Mouse (Mus musculus): ENCODE measurements at regions not wholly inside any gene's neighbourhood (a gene's known extent, or its start where the extent isn't known, plus 50 kb on each side); places are given as distances from the start of the nearest gene placed in this dataset.
A peak's percentile ranks its signal among the peaks of the same experiment; 100 is the strongest.

GRCm38 (mm10) chr13:90370746-90371414 is 281.5 kb upstream of the Xrcc4 start:
- no peaks in the 10 kb centered on the region for H3K9me3 ChIP-seq (ENCODE audit: control insufficient read depth, low read length)
- WGBS (ENCODE audit: insufficient replicate concordance), result 53% methylated on average over 3 of the region's 3 CpGs

DNA sequence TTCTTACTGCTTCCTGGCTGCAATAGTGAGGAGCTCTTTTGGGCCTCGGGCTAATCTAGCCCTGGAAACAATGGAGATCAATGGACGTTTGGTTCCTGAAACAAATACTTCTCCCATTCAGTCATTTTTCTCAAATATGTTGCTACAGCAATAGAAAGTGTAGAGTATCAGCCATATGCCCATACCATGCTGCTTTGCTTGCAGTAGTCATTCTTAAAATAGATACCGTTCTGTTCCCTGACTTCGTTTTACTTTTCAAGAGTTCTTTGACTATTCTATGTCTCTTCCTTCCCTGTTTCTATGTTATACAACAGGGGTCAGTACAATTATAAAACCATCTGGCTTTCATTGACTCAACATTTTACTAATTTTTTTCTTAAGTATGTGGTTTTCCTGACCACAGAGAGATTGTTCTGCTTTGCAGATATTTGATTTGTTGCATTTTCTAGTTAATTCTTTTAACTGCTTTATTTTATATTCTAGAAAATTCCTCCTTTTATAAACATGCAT is 275.2 kb upstream of the Xrcc4 start:
- no peak overlapping the region for H3K9ac ChIP-seq (replicated peaks)
- H3K4me1 ChIP-seq (replicated peaks; ENCODE audit: control insufficient read depth in 2 of 2, insufficient read depth in 2 of 2, low read length in 1 of 2), result no peaks in the 10 kb centered on the region; a peak in 1 of 4 replicates
- no peak for ATAC-seq (ENCODE audit: insufficient read depth)
- H3K4me3 ChIP-seq (ENCODE audit: insufficient read depth in 1 of 2, low read depth in 2 of 2, low read length in 2 of 2), result no peak overlapping the region
- no peaks in the 10 kb centered on the region for H3K27me3 ChIP-seq (ENCODE audit: control insufficient read depth, insufficient read depth, low read length)
- H3K4me2 ChIP-seq (ENCODE audit: low read depth), result no peak overlapping the region
- H3K36me3 ChIP-seq (replicated peaks; ENCODE audit: control insufficient read depth, insufficient read depth, low read depth), result no peaks in the 10 kb centered on the region
- no peak for TF ChIP-seq EP300 (IDR thresholded peaks at IDR 0.05; ENCODE audit: low read depth)
- TF ChIP-seq CTCF (IDR thresholded peaks at IDR 0.05; ENCODE audit: low read depth), result no peak
- H3K27ac ChIP-seq, result no peak overlapping the region
- WGBS (ENCODE audit: insufficient replicate concordance), result 46% methylated on average over 4 of the region's 4 CpGs
- no peak for DNase-seq (ENCODE audit: low read depth in 3 of 3, low spot score in 3 of 3)
- no peaks in the 10 kb centered on the region for H3K9me3 ChIP-seq (ENCODE audit: control insufficient read depth, low read length)

More at GRCm38 (mm10) chr13:90370746-90371414, 281.5 kb upstream of the Xrcc4 start:
- ATAC-seq (ENCODE audit: insufficient read depth) (no peak), DNase-seq (ENCODE audit: low read depth in 3 of 3, low spot score in 3 of 3) (no peak)
- H3K27ac ChIP-seq, result no peak overlapping the region
- no peak overlapping the region for H3K4me3 ChIP-seq (ENCODE audit: insufficient read depth in 1 of 2, low read depth in 2 of 2, low read length in 2 of 2)
- H3K27me3 ChIP-seq (ENCODE audit: control insufficient read depth, insufficient read depth, low read length), result no peaks in the 10 kb centered on the region
- TF ChIP-seq CTCF (IDR thresholded peaks at IDR 0.05; ENCODE audit: low read depth) (no peak), EP300 (IDR thresholded peaks at IDR 0.05; ENCODE audit: low read depth) (no peak)
- no peaks in the 10 kb centered on the region for H3K36me3 ChIP-seq (replicated peaks; ENCODE audit: control insufficient read depth, insufficient read depth, low read depth)
- H3K4me1 ChIP-seq (replicated peaks; ENCODE audit: control insufficient read depth in 2 of 2, insufficient read depth in 2 of 2, low read length in 1 of 2), result no peaks in the 10 kb centered on the region
- no peak overlapping the region for H3K9ac ChIP-seq (replicated peaks)
- no peak overlapping the region for H3K4me2 ChIP-seq (ENCODE audit: low read depth)

DNA sequence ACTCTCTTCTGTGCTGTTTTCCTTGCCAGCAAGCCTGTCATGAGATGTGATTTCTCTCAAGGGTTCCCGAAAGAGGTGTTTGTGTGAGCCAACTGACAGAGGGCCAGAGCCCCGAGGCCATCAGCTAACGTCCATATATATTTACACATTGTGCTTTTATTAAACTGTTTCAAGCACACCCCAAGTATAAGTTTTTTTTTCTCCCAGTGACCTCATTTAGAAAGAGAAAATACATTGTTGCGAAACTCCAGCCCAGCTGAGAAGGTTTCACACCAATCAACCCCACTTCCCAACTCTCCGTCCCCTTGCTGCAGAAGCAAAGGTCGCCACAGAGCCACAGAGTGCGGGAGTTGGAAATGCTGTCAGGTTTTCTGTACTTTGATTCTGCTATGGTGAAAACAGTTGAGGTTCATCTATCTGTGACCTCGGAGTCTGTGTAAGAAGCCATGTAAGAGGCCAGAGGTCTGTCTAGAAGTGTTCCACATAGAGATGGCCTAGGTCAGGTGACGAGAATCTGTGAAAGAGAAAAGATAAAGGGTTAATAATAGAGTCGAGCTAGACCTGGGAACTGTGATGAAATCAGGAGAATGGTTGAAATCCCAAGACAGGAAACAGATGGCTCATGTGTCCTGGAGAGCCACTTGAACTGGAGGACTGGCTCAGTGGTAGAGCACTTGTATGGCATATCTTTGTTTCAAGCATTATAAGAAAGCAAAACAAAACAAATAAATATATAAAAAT is 270.6 kb upstream of the Xrcc4 start:
- Histone ChIP-seq H3K4me3 (ENCODE audit: insufficient read depth in 1 of 2, low read depth in 2 of 2, low read length in 2 of 2) (no peak overlapping the region), H3K4me1 (replicated peaks; ENCODE audit: control insufficient read depth in 2 of 2, insufficient read depth in 2 of 2, low read length in 1 of 2) (no peaks in the 10 kb centered on the region; a peak in 1 of 4 replicates), H3K27me3 (ENCODE audit: control insufficient read depth, insufficient read depth, low read length) (no peaks in the 10 kb centered on the region), H3K9me3 (ENCODE audit: control insufficient read depth, low read length) (no peaks in the 10 kb centered on the region), H3K27ac (no peak overlapping the region), H3K4me2 (ENCODE audit: low read depth) (no peak overlapping the region), H3K36me3 (replicated peaks; ENCODE audit: control insufficient read depth, insufficient read depth, low read depth) (no peaks in the 10 kb centered on the region), H3K9ac (replicated peaks) (no peak overlapping the region)
- 40% methylated on average over 10 of the region's 10 CpGs for WGBS (ENCODE audit: insufficient replicate concordance)
- TF ChIP-seq EP300 (IDR thresholded peaks at IDR 0.05; ENCODE audit: low read depth) (no peak), CTCF (IDR thresholded peaks at IDR 0.05; ENCODE audit: low read depth) (no peak)
- ATAC-seq (ENCODE audit: insufficient read depth) (peak; percentile 59), DNase-seq (ENCODE audit: low read depth in 3 of 3, low spot score in 3 of 3) (peak; percentile 2 to 10 (median 2))

GRCm38 (mm10) chr13:90358149-90358548 is 268.7 kb upstream of the Xrcc4 start:
- TF ChIP-seq CTCF (IDR thresholded peaks at IDR 0.05; ENCODE audit: low read depth) (no peak), EP300 (IDR thresholded peaks at IDR 0.05; ENCODE audit: low read depth) (no peak)
- no peak overlapping the region for H3K9ac ChIP-seq (replicated peaks)
- no peaks in the 10 kb centered on the region for H3K27me3 ChIP-seq (ENCODE audit: control insufficient read depth, insufficient read depth, low read length)
- no peak for ATAC-seq (ENCODE audit: insufficient read depth)
- no peaks in the 10 kb centered on the region; a peak in 1 of 4 replicates for H3K4me1 ChIP-seq (replicated peaks; ENCODE audit: control insufficient read depth in 2 of 2, insufficient read depth in 2 of 2, low read length in 1 of 2)
- no peaks in the 10 kb centered on the region for H3K36me3 ChIP-seq (replicated peaks; ENCODE audit: control insufficient read depth, insufficient read depth, low read depth)
- H3K9me3 ChIP-seq (ENCODE audit: control insufficient read depth, low read length), result no peaks in the 10 kb centered on the region
- no peak for DNase-seq (ENCODE audit: low read depth in 3 of 3, low spot score in 3 of 3)
- no peak overlapping the region for H3K4me3 ChIP-seq (ENCODE audit: insufficient read depth in 1 of 2, low read depth in 2 of 2, low read length in 2 of 2)
- 65% methylated on average over 1 of the region's 1 CpGs for WGBS (ENCODE audit: insufficient replicate concordance)
- no peak overlapping the region for H3K27ac ChIP-seq
- H3K4me2 ChIP-seq (ENCODE audit: low read depth), result no peak overlapping the region

DNA sequence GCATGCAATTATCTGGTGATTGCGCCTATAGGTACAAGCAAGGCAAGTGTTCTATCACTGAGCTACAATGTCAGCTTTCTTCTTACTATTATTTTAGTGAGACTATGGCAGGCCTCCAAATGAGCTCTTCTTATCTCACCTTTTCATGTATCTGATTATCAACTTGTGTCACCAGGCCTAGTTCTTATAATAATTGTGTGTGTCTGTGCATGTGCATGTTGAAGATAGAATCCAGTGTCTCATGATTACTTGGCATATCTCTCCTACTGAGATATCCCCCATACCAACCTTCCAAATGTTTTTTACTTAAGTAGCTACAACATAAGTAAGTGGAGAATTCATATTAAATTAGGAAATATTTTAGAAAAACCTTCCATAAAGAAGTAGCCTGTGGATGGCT is 266.2 kb upstream of the Xrcc4 start:
- no peaks in the 10 kb centered on the region for H3K36me3 ChIP-seq (replicated peaks; ENCODE audit: control insufficient read depth, insufficient read depth, low read depth)
- H3K27ac ChIP-seq, result no peak overlapping the region
- WGBS (ENCODE audit: insufficient replicate concordance), result 65% methylated on average over 1 of the region's 1 CpGs
- H3K4me2 ChIP-seq (ENCODE audit: low read depth), result no peak overlapping the region
- H3K9me3 ChIP-seq (ENCODE audit: control insufficient read depth, low read length), result no peaks in the 10 kb centered on the region
- no peak for DNase-seq (ENCODE audit: low read depth in 3 of 3, low spot score in 3 of 3)
- no peak overlapping the region for H3K9ac ChIP-seq (replicated peaks)
- no peaks in the 10 kb centered on the region; a peak in 1 of 4 replicates for H3K4me1 ChIP-seq (replicated peaks; ENCODE audit: control insufficient read depth in 2 of 2, insufficient read depth in 2 of 2, low read length in 1 of 2)
- no peaks in the 10 kb centered on the region for H3K27me3 ChIP-seq (ENCODE audit: control insufficient read depth, insufficient read depth, low read length)
- ATAC-seq (ENCODE audit: insufficient read depth), result no peak
- TF ChIP-seq CTCF (IDR thresholded peaks at IDR 0.05; ENCODE audit: low read depth) (no peak), EP300 (IDR thresholded peaks at IDR 0.05; ENCODE audit: low read depth) (no peak)
- H3K4me3 ChIP-seq (ENCODE audit: insufficient read depth in 1 of 2, low read depth in 2 of 2, low read length in 2 of 2), result no peak overlapping the region

Measured in liver, embryonic 14.5 days (tissue).